Mouse (Mus musculus) skeletal muscle tissue, adult 2 months (tissue): Measurements from ENCODE around the gene H2-DMa.

Source experiments
- DNase-seq: peaks from one replicate; pipeline ENCODE4 v3.0.0-alpha.2; 2012; ENCODE audit warnings: low read depth, low spot score

Gene H2-DMa

DNA sequence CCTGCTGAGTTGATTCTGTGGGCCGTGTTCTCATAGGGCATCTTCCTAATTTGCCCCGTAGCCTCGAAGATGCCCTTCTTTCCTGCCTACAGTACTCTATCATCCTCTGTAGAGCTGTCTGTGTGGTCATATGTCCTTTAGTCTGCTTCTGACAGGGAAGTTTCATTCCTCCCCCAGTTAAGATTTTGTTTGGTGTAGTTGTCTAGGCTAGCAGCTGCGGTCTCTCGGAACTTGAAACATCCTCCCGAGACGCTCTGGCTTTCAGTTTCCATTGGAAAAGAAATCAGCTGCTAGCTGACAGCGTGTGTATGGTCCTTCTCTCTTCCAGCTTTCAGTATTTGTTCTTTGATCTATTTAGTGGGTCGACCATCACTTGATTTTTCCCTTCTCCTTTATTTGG lies 14.5 kb upstream of the H2-DMa start:
- no peak for DNase-seq

DNA sequence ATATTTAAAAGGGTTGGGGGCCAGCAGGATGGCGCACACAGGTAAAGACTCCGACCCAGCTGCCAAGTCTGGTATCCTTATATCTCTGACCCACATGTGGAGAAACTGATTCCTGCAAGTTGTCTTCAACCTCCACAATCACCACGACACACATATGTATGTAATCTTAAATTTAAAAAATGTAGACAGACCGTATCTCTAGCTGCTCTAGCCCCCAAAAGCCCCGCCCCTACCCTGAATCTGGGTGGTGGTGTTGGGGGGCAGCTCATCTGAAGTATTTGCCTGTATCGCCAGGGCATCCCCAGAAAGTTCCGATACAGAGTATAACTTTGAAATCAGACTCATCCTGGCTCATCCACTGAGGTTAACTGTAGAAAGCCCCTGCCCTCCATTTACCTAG lies 12.8 kb upstream of the H2-DMa start:
- DNase-seq: no peak

DNA sequence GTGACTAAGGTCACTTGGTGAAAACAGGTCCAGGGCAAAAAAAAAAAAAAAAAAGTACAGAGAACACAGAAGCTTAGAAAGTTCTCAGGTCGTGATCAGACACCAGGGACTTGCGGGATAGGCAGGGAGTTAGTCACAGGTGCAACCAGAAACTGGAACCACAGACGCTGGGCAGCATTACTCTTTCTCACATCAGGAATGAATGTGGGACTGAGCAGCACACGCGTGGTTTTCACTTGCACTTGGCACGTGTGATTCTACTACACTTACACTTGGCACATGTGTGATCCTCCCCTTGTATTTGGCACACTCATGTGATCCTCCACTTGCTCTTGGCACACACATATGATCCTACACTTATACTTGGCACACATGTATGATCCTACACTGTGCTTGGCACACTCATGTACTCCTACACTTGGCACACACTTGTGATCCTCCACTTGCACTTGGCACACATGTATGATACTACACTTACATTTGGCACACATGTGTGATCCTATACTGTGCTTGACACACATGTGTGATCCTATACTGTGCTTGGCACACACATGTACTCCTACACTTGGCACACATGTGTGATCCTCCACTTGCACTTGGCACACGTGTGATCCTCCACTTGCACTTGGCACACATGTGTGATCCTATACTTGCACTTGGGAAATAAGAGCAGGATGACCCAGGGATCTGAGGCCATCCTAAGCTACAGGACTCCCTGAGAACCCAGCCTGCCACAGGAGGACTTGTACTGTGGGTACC lies 12.1 kb upstream of the H2-DMa start:
- DNase-seq: no peak

DNA sequence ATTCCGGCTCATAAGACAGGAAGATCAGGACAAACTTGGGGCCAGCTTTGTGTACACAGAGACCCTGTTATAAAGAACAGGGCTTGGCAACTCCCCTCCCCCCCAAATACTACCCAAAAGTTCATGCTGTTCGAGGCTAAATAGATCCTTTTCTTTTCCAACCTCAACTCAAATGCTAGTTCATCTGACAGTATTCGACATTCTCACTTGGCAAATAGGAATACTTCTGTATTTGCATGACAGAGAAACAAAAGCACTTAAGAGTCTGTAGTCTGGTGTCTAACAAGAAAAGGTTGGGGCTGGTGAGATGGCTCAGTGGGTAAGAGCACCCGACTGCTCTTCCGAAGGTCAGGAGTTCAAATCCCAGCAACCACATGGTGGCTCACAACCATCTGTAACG lies 10.9 kb upstream of the H2-DMa start:
- no peak for DNase-seq

DNA sequence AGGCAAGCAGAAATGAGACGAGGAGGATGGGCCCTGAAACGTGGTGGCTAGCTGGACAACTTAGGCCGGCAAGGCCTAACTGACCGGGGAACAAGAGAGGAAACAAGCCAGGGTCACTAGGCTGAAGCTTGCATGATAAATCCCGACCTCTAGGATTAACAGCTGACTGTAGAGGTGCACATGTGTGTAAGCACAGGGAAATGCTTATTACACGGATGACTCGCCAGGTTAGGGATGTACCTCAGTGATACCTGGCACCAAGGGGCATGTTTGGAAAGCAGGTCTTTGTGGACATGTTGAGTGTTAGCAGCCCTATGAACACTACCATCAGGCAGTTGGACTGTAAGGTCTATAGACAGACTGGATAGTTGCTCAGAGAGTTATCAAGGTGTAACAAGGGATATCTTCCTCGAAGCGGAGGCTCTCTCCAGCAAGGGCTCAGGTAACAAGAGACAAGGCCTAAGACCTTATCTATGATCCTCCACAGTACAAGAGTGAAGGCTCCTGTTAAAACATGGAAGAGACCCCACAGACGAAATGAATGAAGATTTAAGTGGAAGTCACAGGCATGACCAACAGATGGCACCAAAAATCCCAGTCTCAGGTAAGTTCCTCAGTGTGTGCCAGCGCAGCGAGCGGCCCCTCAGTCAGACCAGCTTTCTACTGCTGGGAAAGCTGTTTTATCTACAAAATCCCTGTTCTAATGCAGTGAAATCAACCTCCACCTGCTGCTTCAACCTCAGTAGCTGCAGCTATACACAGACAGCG lies 10.1 kb upstream of the H2-DMa start:
- no peak for DNase-seq

DNA sequence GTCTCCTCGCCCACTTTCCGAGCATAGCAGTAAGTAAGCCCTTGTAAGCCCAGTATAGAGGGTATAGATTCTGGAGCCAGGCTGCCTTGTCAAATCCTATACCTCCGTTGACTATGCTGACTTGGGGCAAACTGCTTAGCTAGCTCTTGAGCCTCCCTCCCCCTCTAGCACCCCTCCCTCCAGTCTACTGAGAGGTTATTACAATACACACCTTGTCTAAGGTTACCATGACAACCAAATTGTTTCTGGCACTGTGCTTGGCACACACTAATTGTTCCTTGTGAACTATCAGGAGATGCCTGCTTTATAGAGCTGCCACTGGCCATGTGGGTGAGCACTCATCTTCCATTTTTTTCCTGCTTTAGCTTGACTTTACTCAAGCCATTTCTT lies 9.5 kb upstream of the H2-DMa start:
- DNase-seq: no peak

DNA sequence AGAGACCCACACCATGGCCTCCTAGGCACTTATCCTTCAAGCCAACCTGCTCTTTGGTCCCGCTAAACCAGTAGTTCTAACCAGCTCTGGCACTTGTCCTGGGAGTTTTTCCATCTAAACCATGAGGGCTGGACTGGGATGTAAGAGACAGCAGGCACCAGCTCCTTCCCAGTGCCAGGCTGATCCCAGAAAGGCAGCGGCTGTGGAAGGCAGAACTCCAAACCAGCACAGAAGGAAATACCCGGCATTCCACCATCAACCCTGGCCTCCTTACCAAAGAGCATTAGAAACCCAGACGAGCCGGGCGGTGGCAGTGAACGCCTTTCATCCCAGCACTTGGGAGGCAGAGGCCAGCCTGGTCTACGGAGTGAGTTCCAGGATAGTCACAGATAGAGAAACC lies 9.0 kb upstream of the H2-DMa start:
- no peak for DNase-seq

DNA sequence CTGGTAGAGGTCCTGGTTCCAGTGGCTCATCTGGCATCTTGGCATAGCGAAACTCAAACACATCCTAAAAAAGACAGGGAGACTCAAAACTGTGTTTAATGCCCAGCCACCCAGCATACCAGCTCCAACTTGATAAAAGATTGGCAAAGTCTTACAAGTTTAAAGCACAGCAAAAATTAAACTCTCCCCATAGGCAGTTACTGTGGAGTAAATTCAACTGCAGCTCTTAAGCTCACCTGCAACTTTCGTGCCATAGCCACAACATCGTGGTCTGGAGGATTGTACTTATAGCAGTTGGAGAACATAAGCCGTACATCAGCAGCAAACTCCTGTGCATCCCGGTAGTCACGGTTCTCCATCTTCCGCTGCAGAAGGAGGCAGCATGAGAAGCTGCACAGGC lies 5.2 kb upstream of the H2-DMa start:
- DNase-seq: no peak

DNA sequence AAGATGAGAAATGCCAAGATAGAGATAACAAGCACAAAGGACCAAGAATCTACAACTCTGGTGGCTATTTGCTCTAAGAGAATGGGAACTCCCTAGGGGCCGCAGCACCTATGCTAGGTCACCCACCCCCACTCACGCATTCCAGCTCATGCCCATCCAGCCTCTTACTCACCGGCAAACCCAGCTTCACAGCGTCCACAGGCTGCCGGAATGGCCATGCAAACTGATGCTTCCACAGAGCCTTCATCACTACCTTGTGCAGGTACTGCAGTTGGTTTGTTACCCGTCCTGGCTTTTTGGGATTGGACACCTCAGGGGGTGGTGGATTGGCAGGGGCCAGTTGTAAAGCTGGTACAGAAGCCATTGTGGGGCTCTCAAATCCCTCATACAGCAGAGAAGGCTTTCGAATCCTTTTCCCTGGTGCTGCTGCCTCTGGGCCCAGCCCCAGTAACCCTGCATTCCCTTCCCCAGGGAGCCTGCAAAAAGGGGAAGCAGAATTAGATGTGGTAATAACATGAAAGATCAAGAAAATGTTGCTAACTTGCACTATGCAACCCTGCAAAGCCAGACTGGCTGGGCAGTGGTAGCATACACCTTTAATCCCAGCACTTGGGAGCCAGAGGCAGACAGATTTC lies 2.5 kb upstream of the H2-DMa start:
- no peak for DNase-seq

DNA sequence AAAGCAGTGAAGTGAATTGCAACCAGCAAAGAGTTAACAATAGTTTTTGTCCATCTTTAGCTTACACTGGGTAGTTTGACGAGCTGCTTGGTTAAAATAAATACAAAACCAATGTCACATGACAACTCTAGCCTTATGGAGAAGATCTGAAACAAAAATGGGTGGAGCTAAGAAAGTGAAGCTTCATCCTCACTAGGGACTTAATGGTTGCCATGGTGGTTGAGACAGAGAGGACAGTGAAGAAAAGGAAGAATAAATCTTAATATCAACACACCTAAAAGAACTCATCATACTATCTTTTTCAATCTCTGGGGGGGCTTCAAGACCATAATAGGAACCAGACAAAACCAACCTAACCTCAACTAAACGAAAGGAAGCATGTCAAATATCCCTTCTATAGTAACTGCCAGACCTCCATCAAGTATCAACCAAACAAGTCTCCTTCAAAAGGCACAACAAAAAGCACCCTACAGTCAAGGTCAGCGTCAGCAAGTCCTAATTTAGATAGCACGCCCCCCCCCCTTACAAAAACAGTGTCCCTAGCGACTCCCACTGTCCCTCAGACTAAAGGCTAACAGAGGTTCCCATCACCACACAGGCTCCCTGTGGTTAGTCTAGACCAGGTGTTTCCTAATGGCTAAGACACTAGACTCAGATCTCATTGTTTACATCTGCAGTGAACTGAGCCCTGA lies 1.8 kb upstream of the H2-DMa start:
- DNase-seq: no peak

DNA sequence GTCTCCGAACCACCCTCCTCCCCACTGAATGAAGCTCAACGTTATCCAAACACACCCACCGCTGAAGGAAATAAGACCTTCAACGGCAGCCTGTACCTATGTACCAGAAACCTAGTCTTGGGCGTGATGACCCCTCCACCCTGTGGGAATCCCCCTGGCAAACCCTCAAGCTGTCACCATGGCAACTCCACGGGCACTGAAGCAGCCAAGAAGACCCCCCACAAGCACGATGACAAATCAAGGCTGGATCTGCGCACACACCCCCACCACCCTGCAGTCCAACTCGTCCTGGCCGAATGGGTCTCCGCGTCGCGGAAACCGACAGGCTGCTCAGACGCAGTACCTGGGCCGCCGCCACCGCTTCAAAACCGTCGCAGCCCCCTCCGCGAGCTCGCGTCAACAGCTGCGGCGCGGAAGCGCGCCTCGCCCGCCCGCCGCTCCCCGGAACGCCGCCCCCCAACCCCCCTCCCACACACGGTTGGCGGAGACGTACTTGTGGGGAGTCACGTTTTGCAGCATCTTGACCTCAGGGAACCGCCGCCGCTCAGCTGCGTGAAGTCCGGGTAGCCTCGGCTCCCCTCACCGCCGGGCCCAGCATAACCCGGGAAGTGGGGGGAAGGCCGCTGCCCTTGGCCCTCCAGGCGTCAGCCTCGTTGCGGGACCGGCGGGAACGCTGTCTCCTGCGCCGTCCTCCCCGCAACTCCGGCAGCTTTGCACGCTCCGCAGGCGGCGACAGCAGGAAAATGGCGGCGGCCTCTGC lies 1.0 kb upstream of the H2-DMa start:
- DNase-seq: no peak

DNA sequence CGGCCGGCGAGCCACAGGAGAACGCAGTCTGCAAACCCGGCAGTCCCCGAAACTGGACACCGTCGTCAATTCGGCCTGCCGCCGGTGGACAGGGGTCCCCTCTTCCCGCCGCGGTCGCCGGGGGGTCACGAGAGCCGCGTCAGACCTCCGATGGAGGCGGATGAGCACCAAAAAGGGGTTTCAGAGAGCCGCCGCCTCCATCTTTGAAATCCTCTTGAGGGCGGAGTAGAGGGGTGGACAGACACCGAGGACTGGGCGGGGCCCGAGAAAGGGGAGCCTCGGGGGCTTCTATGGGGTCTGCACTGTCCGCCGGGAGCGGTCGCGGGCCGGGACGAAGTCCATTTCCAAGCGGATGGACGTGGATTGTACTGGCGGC lies 480 bp upstream of the H2-DMa start:
- DNase-seq: no peak

DNA sequence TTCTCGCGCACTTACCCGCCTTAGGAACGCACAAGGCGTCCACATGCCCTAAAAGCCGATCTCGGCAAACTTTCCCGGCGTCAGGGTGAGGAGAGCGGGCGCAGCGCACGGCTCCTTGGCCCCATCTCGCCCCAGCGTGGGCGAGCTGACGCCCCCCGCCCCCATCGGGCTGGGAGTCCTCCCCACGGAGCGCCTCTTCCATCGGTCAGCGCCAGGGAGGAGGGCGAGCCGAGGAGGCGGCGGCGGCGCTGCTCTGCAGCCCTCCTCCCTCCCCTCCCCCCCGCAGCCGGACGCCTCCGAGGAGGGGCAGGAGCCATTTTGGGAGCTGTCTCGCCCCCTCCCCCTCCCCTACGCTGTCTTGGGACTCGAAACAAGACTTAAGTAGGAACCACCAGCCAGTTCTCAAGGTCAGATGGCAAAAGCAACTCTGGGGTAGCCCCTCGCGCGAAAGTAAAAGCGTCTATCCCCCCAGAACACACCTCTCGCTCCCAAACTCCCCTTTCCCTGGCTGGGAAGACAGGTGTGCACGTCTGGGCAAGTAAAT lies 911 bp downstream of the H2-DMa start:
- peak; percentile 97 for DNase-seq

DNA sequence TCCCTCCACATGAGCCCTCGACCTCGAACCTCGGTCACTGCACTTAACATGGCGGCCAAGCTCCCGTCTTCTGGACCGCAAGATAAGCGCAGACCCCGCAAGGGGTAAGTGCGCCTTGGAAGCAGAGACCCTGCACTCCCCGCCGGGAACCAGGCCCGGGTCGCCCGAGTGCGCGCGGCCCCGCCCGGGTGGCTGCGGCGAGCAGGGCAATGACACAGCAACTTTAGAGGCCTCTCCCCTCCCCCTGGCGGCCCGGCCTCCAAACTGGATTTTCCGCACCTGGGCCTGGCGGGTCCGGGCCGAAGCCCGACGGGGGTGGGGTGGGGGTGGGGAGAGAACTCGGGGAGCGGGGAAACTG lies 1.5 kb downstream of the H2-DMa start:
- no peak for DNase-seq

DNA sequence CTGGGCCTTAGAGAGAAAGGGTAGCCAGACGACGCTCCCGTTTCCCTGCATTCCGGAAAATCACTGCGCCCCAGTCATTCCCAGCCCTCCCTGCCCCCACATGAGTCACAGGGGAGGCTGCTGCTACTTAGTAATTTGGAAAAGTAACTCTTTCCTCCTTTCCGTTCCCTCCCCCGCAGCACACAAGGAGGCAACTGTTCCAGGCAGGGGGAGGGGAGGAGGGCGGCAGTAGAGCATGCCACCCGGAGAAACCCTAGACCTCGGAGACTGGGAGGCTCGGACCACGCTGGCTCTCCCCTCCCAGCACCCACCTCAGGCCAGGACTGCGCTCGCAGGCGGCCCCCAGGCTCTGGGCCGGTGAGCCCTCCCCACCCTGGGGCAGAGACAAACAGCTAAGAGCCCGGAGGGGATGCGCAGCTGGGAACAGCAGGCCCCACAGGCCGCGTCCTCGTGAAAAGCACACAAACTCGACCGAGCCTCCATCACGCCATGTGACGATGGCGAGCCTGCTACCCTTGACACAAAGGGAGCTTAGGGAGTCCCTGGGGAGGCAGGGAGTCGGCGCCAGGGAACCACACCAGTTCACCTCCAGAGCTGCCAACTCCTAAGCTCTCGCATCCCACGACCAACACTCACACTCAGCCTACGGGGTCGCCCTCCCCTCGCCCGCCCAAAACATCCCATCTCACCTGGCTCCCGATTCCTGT lies 2.0 kb downstream of the H2-DMa start:
- peak; percentile 96 for DNase-seq

DNA sequence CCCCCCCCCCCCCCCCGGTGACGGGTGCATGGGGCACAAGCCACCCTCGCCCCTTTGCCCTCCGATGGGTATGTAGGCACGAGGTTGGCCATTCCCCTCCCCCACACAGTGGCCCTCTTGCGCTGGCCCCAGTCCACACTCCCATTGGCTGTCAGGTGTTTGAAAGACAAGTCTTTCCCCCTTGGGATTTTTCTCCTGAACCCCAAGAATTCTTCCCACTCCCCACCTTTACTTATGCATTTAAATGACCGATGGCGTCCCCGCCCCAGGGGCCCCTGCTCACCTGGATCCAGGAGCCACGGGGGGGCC lies 2.5 kb downstream of the H2-DMa start:
- peak; percentile 86 for DNase-seq

DNA sequence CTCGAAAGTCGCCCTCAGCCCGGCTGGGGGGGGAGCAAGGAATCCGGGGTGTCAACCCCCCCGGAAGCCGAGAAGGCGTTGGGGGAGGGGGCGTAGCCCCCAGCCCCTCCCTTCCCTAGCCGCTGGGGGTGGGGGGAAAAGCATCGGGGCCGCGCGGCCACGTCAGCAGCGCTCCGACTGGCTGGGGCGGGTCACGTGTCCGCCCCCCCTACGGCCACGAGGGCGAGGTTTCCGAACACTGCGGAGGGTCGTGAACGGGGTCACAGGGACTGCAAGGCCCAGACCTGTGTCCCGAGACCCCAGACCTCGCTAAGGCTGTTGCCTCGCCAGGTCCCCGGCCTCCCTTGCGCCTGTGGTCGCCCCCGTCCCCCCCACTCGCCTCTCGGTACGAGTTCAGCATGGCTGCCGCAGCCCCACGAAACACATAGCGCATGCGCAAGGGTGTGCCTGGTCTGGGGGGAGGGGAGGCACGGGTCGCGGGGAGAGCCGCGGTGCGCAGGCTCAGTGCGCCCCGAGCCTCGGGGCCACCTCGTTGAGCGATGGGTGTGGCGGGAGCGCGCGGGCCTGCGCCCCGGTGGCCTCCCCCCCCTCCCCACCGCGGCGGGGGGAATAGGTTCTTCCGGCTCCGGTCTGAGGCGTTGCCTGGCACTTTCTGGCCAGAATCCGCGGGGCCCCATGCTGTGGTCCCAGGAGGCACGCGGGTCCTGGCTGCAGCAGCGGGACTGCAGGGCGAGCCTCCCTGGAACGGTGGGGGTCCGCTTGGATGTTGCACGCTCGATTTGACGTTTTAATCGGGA lies 3.0 kb downstream of the H2-DMa start, which contains the start of gene Brd2:
TSS of gene Brd2 (minus strand) at position 447 of the 797 bp plus-strand sequence.
- peak; percentile 99 for DNase-seq

DNA sequence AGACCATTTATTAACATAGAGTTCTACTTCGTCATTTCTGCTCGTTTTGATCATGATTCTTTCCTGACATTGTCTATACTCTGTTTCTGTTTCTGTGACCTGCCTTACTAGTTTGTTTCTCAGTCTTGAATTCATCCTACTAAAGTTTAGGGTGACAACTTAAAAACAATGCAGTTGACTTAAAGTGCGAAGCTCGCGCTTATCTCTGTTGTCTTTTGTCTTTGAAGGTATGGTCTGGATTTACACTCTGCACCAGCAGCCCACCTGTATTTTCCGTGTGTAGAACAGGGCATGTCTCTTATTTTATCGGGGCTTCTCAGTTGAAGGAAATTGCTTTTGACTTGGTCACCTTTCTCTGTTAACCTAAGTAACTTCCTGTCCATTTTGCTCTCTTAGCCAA lies 3.8 kb downstream of the H2-DMa start:
- DNase-seq: no peak

DNA sequence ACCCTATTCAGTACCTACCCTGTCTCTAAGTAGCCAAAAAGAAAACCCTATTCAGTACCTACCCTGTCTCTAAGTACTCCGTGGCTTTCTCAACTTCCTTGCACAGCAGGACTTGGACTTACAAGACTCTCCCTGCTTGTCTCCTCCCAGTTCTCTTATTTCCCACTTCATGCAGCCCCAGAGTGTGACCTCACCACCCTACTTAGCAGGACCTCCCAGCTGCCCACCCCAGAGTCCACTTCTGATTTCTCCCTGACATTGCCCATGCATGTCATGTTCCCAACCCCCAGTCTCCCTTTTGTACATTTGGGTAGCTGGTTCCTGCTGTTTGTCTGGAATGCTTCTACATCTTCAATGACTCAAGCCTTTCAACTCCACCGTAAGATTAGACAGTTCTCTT lies 4.2 kb downstream of the H2-DMa start:
- no peak for DNase-seq

DNA sequence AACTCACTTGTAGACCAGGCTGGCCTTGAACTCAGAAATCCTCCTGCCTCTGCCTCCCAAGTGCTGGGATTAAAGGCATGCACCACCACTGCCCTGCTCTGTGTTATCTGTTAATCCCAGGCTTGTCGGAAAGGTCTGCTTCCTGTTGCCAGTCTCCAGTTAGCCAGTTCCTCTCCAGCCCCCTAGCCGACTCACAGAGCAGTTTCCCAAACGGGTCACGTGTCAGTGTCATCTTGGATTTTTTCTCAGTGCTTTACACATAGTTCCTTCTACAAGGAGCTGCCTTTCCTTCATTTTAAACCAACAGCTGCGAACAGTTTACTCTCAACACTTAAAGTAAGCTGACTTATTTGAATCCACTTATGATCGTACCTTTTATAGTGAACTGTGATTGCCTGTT lies 5.3 kb downstream of the H2-DMa start:
- DNase-seq: no peak
